Comparison of ENCODE assay signal across 9 mouse cellular contexts in the genomic region with DNA sequence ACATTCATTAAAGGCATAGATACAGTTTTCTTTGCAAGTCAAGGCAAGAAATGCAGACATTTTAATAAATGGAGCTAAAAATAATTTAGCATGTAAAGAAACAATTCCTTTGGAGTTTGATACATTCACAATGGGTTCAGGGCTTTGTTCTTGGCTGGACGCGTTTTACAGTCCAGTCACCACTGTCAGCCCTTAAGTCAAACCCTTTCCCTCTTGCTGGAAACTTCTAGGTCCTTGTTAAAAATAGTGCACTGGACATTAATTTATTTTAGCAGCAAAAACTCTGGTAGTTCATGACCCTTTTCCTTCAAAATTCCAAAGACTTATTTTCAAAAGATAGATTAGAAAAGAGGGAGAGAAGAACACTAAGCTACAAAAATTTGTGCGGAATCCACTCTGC.
DNase-seq lines count a peak whose midpoint lies in the region; ATAC-seq lines count a peak whose summit lies in the region.
"Had no signal": no experiment of that assay in that cellular context is flagged by ENCODE, and none has a peak within 500 bp of the region (broad histone marks: within the 10 kb centered on the region; RNA-seq: fewer than 3 reads in every experiment).

No protein-coding gene starts in this region.

- peak overlapping the region; percentile 51 for H3K4me3 ChIP-seq in kidney, embryonic 15.5 days (replicated peaks)
- H3K4me3 ChIP-seq in embryonic facial prominence, embryonic 12.5 days = peak overlapping the region; percentile 55
- peak overlapping the region; percentile 52 for H3K4me3 ChIP-seq in forebrain, embryonic 16.5 days (replicated peaks; ENCODE audit: low read length)
- H3K4me3 ChIP-seq in midbrain, embryonic 11.5 days (ENCODE audit: low read depth, low read length) = peak overlapping the region; percentile 35; the same call in 1 of the 2 replicates
- H3K4me3 ChIP-seq: myocyte had no signal

- peak overlapping the region; percentile 73 for H3K27ac ChIP-seq in kidney, embryonic 15.5 days
- H3K27ac ChIP-seq in embryonic facial prominence, embryonic 12.5 days = peak overlapping the region; percentile 86; the same call in 1 of the 2 replicates
- H3K27ac ChIP-seq in forebrain, embryonic 16.5 days (ENCODE audit: low read length) = peak overlapping the region; percentile 98
- H3K27ac ChIP-seq in midbrain, embryonic 11.5 days (ENCODE audit: low read depth, low read length) = peak overlapping the region; percentile 95

- H3K9ac ChIP-seq in kidney, embryonic 15.5 days = no peak overlapping the region; the same call in 1 of the 2 replicates
- peak overlapping the region; percentile 61 for H3K9ac ChIP-seq in embryonic facial prominence, embryonic 12.5 days
- peak overlapping the region; percentile 80 for H3K9ac ChIP-seq in forebrain, embryonic 16.5 days (replicated peaks; ENCODE audit: low read depth, low read length)
- H3K9ac ChIP-seq in midbrain, embryonic 11.5 days (ENCODE audit: low read length) = peak overlapping the region; percentile 75

- H3K36me3 ChIP-seq in kidney, embryonic 15.5 days = no peaks in the 10 kb centered on the region
- no peaks in the 10 kb centered on the region for H3K36me3 ChIP-seq in embryonic facial prominence, embryonic 12.5 days
- H3K36me3 ChIP-seq in forebrain, embryonic 16.5 days (ENCODE audit: control insufficient read depth, insufficient read depth) = no peaks in the 10 kb centered on the region
- no peaks in the 10 kb centered on the region for H3K36me3 ChIP-seq in midbrain, embryonic 11.5 days (ENCODE audit: control insufficient read depth, insufficient read depth, low read length)

- ATAC-seq in kidney, embryonic 15.5 days (replicated peaks; ENCODE audit: low FRiP score) = no peak
- ATAC-seq in embryonic facial prominence, embryonic 12.5 days (ENCODE audit: insufficient number of reproducible peaks, insufficient read depth, low FRiP score, low TSS enrichment) = no peak
- no peak for ATAC-seq in forebrain, embryonic 16.5 days
- ATAC-seq in midbrain, embryonic 11.5 days (ENCODE audit: low FRiP score) = no peak
- ATAC-seq in megakaryocyte, adult 5-6 weeks (ENCODE audit: poor library complexity, severe bottlenecking) = no peak

- peaks cover 26% of the 10 kb centered on the region for H3K4me1 ChIP-seq in kidney, embryonic 15.5 days
- peaks cover 4% of the 10 kb centered on the region; the same call in 1 of the 2 replicates for H3K4me1 ChIP-seq in embryonic facial prominence, embryonic 12.5 days
- H3K4me1 ChIP-seq in forebrain, embryonic 16.5 days (replicated peaks; ENCODE audit: control insufficient read depth, insufficient read depth, low read length) = peaks cover 21% of the 10 kb centered on the region
- peaks cover 9% of the 10 kb centered on the region; the same call in 1 of the 2 replicates for H3K4me1 ChIP-seq in midbrain, embryonic 11.5 days (ENCODE audit: control insufficient read depth, insufficient read depth, low read length)

- H3K4me2 ChIP-seq in kidney, embryonic 15.5 days = peak overlapping the region; percentile 88
- H3K4me2 ChIP-seq in embryonic facial prominence, embryonic 12.5 days (replicated peaks) = peak overlapping the region; percentile 88
- H3K4me2 ChIP-seq in forebrain, embryonic 16.5 days (ENCODE audit: low read length) = peak overlapping the region; percentile 92
- peak overlapping the region; percentile 78 for H3K4me2 ChIP-seq in midbrain, embryonic 11.5 days

- H3K9me3 ChIP-seq in kidney, embryonic 15.5 days (replicated peaks) = no peaks in the 10 kb centered on the region
- no peaks in the 10 kb centered on the region for H3K9me3 ChIP-seq in embryonic facial prominence, embryonic 12.5 days
- no peaks in the 10 kb centered on the region for H3K9me3 ChIP-seq in forebrain, embryonic 16.5 days (ENCODE audit: control insufficient read depth, low read length)
- H3K9me3 ChIP-seq in midbrain, embryonic 11.5 days (ENCODE audit: control insufficient read depth, low read length) = no peaks in the 10 kb centered on the region

- DNase-seq in kidney, postnatal 10 days = no peak
- no peak for DNase-seq in midbrain, embryonic 11.5 days (ENCODE audit: low spot score, missing footprints)
- DNase-seq in thymus, postnatal 14 days = no peak
- DNase-seq in adrenal gland, adult 18-20 months (ENCODE audit: low spot score in 2 of 2) = no peak

- 35% methylated on average over 3 of the region's 3 CpGs for WGBS in kidney, embryonic 15.5 days
- WGBS in embryonic facial prominence, embryonic 12.5 days = 29% methylated on average over 3 of the region's 3 CpGs
- 19% methylated on average over 3 of the region's 3 CpGs for WGBS in forebrain, embryonic 16.5 days
- 12% methylated on average over 3 of the region's 3 CpGs for WGBS in midbrain, embryonic 11.5 days

- H3K27me3 ChIP-seq in kidney, embryonic 15.5 days = 0 out of 2 replicates have a peak, but pooled peaks cover under 1% of the 10 kb centered on the region
- H3K27me3 ChIP-seq in embryonic facial prominence, embryonic 12.5 days = no peaks in the 10 kb centered on the region
- no peaks in the 10 kb centered on the region for H3K27me3 ChIP-seq in forebrain, embryonic 16.5 days (replicated peaks; ENCODE audit: control insufficient read depth, insufficient read depth, low read length)
- no peaks in the 10 kb centered on the region for H3K27me3 ChIP-seq in midbrain, embryonic 11.5 days (ENCODE audit: control insufficient read depth, insufficient read depth, low read length)
